23 mouse cellular contexts compared by ENCODE assay signal in genomic region chr8:79563101-79563500, GRCm38 (mm10).
A peak's percentile ranks its signal among the peaks of the same experiment; 100 is the strongest.
DNase-seq lines count a peak whose midpoint lies in the region; ATAC-seq and TF ChIP-seq lines count a peak whose summit lies in the region.
"Had no signal": no experiment of that assay in that cellular context is flagged by ENCODE, and none has a peak within 500 bp of the region (broad histone marks: within the 10 kb centered on the region; RNA-seq: fewer than 3 reads in every experiment).

No protein-coding gene starts in this region.

- H3K36me3 ChIP-seq in embryonic facial prominence, embryonic 14.5 days (ENCODE audit: control insufficient read depth, insufficient read depth, low read length): no peaks in the 10 kb centered on the region
- no peaks in the 10 kb centered on the region for H3K36me3 ChIP-seq in embryonic facial prominence, embryonic 10.5 days (replicated peaks)
- H3K36me3 ChIP-seq in heart, adult 2 months (ENCODE audit: control insufficient read depth, insufficient read depth, low read length): no peaks in the 10 kb centered on the region
- H3K36me3 ChIP-seq in heart, embryonic 11.5 days (ENCODE audit: control insufficient read depth, insufficient read depth, low read length): no peaks in the 10 kb centered on the region
- no peaks in the 10 kb centered on the region for H3K36me3 ChIP-seq in heart, embryonic 13.5 days
- no peaks in the 10 kb centered on the region for H3K36me3 ChIP-seq in heart, embryonic 16.5 days (ENCODE audit: control insufficient read depth, insufficient read depth)
- H3K36me3 ChIP-seq: embryonic facial prominence, embryonic 15.5 days had no signal

- 88% methylated on average over 6 of the region's 6 CpGs for WGBS in embryonic facial prominence, embryonic 14.5 days
- WGBS in embryonic facial prominence, embryonic 10.5 days: 86% methylated on average over 6 of the region's 6 CpGs
- 78% methylated on average over 6 of the region's 6 CpGs for WGBS in heart, adult 2 months
- 74% methylated on average over 6 of the region's 6 CpGs for WGBS in heart, embryonic 11.5 days (ENCODE audit: insufficient replicate concordance)
- WGBS in heart, embryonic 13.5 days: 73% methylated on average over 6 of the region's 6 CpGs
- 74% methylated on average over 6 of the region's 6 CpGs for WGBS in heart, embryonic 16.5 days

- no peak overlapping the region for H3K4me3 ChIP-seq in embryonic facial prominence, embryonic 14.5 days (ENCODE audit: low read depth, low read length)
- no peak overlapping the region for H3K4me3 ChIP-seq in embryonic facial prominence, embryonic 10.5 days
- no peak overlapping the region for H3K4me3 ChIP-seq in heart, adult 2 months
- no peak overlapping the region for H3K4me3 ChIP-seq in heart, embryonic 11.5 days (ENCODE audit: low read depth, low read length)
- no peak overlapping the region for H3K4me3 ChIP-seq in heart, embryonic 13.5 days
- H3K4me3 ChIP-seq in heart, embryonic 16.5 days (ENCODE audit: low read length): no peak overlapping the region
- H3K4me3 ChIP-seq: embryonic facial prominence, embryonic 15.5 days had no signal

- TF ChIP-seq EP300 in heart, adult 2 months (IDR thresholded peaks at IDR 0.05; ENCODE audit: insufficient read depth, low read depth, low read length): no peak

- TF ChIP-seq POLR2A in heart, adult 2 months (IDR thresholded peaks at IDR 0.05; ENCODE audit: insufficient read depth, low read depth, low read length): no peak

- intact Hi-C loops in heart, adult 2 months (cut with DNase I): loop anchor here (2.0 to 5.0 kb wide), 3 partner anchors 166 to 262 kb away; partner anchors contain the start of gene Smad1

- H3K27me3 ChIP-seq in embryonic facial prominence, embryonic 14.5 days (replicated peaks; ENCODE audit: control insufficient read depth, insufficient read depth, low read length): no peaks in the 10 kb centered on the region
- H3K27me3 ChIP-seq in embryonic facial prominence, embryonic 10.5 days (replicated peaks; ENCODE audit: low read depth, poor library complexity, severe bottlenecking): no peaks in the 10 kb centered on the region
- H3K27me3 ChIP-seq in heart, adult 2 months (ENCODE audit: control insufficient read depth, insufficient read depth, low read length): no peaks in the 10 kb centered on the region
- H3K27me3 ChIP-seq in heart, embryonic 11.5 days (ENCODE audit: control insufficient read depth, insufficient read depth, low read length): no peaks in the 10 kb centered on the region
- H3K27me3 ChIP-seq in heart, embryonic 13.5 days (replicated peaks): no peaks in the 10 kb centered on the region
- no peaks in the 10 kb centered on the region for H3K27me3 ChIP-seq in heart, embryonic 16.5 days (ENCODE audit: control insufficient read depth, insufficient read depth, low read length)
- H3K27me3 ChIP-seq: embryonic facial prominence, embryonic 15.5 days had no signal

- H3K9me3 ChIP-seq in embryonic facial prominence, embryonic 14.5 days (ENCODE audit: control insufficient read depth, low read length): no peaks in the 10 kb centered on the region; the same call in 1 of the 2 replicates
- no peaks in the 10 kb centered on the region for H3K9me3 ChIP-seq in embryonic facial prominence, embryonic 10.5 days
- H3K9me3 ChIP-seq in heart, embryonic 11.5 days (replicated peaks; ENCODE audit: control insufficient read depth, low read length): no peaks in the 10 kb centered on the region
- H3K9me3 ChIP-seq in heart, embryonic 13.5 days: no peaks in the 10 kb centered on the region
- no peaks in the 10 kb centered on the region; the same call in 1 of the 2 replicates for H3K9me3 ChIP-seq in heart, embryonic 16.5 days (replicated peaks; ENCODE audit: control insufficient read depth, low read length)
- H3K9me3 ChIP-seq: embryonic facial prominence, embryonic 15.5 days had no signal

- H3K79me2 ChIP-seq in heart, adult 2 months (replicated peaks; ENCODE audit: control insufficient read depth, insufficient read depth, low read length): no peaks in the 10 kb centered on the region

- ATAC-seq in embryonic facial prominence, embryonic 14.5 days (ENCODE audit: low read depth): no peak
- ATAC-seq in heart, embryonic 11.5 days (replicated peaks; ENCODE audit: insufficient number of reproducible peaks, low FRiP score, low TSS enrichment): no peak
- ATAC-seq in heart, embryonic 13.5 days (ENCODE audit: extremely low read depth, insufficient number of reproducible peaks, low FRiP score, low TSS enrichment): no peak
- ATAC-seq in heart, embryonic 16.5 days (replicated peaks; ENCODE audit: extremely low read depth, insufficient read depth, low FRiP score): no peak
- ATAC-seq: activated CD4-positive, CD25-positive, alpha-beta regulatory T cell, adult 4 months; forebrain, embryonic 14.5 days; forebrain, postnatal 0 days; hindbrain, postnatal 0 days; inflammation-experienced regulatory T-cells, adult 6 months; intestine, embryonic 16.5 days had no signal

- H3K27ac ChIP-seq in embryonic facial prominence, embryonic 14.5 days (replicated peaks; ENCODE audit: low read depth, low read length): 0 out of 2 replicates have a peak overlapping the region, but pooled peaks have one; percentile 82
- no peak overlapping the region for H3K27ac ChIP-seq in embryonic facial prominence, embryonic 10.5 days (replicated peaks)
- H3K27ac ChIP-seq in heart, adult 2 months: peak overlapping the region; percentile 85
- H3K27ac ChIP-seq in heart, embryonic 11.5 days (ENCODE audit: low read depth, low read length): no peak overlapping the region
- peak overlapping the region; percentile 97 for H3K27ac ChIP-seq in heart, embryonic 13.5 days (replicated peaks)
- H3K27ac ChIP-seq in heart, embryonic 16.5 days (ENCODE audit: low read length): peak overlapping the region; percentile 98
- H3K27ac ChIP-seq: embryonic facial prominence, embryonic 15.5 days; hindbrain, embryonic 14.5 days; hindbrain, postnatal 0 days had no signal

- DNase-seq in embryonic facial prominence, embryonic 14.5 days (ENCODE audit: low spot score): no peak
- DNase-seq in embryonic facial prominence, embryonic 10.5 days (ENCODE audit: low spot score): no peak
- no peak for DNase-seq in heart, adult 2 months
- no peak for DNase-seq in heart, adult 18-20 months
- no peak for DNase-seq in heart, postnatal 4 days
- DNase-seq: adrenal gland, adult 8-10 months; adrenal gland, postnatal 25 days; cerebellum, adult 11-12 months; cerebellum, adult 8-10 months; cerebellum, postnatal 36 days; forebrain, postnatal 0 days; kidney, adult 18-20 months; kidney, adult 9 months had no signal

- no peak overlapping the region for H3K9ac ChIP-seq in embryonic facial prominence, embryonic 14.5 days (ENCODE audit: low read depth, low read length)
- no peak overlapping the region for H3K9ac ChIP-seq in heart, adult 2 months (ENCODE audit: low read depth, low read length)
- no peak overlapping the region for H3K9ac ChIP-seq in heart, embryonic 11.5 days (ENCODE audit: low read depth, low read length)
- H3K9ac ChIP-seq in heart, embryonic 13.5 days: no peak overlapping the region
- no peak overlapping the region for H3K9ac ChIP-seq in heart, embryonic 16.5 days (ENCODE audit: low read length)
- H3K9ac ChIP-seq: embryonic facial prominence, embryonic 15.5 days; forebrain, postnatal 0 days; hindbrain, embryonic 14.5 days had no signal

- TF ChIP-seq CTCF in heart, adult 2 months (IDR thresholded peaks at IDR 0.05): no peak

- no peak overlapping the region for H3K4me2 ChIP-seq in embryonic facial prominence, embryonic 14.5 days (ENCODE audit: low read depth, low read length)
- H3K4me2 ChIP-seq in heart, embryonic 11.5 days: no peak overlapping the region
- H3K4me2 ChIP-seq in heart, embryonic 13.5 days: no peak overlapping the region
- no peak overlapping the region for H3K4me2 ChIP-seq in heart, embryonic 16.5 days (ENCODE audit: low read depth, low read length)
- H3K4me2 ChIP-seq: embryonic facial prominence, embryonic 15.5 days; hindbrain, embryonic 14.5 days had no signal

- H3K4me1 ChIP-seq in embryonic facial prominence, embryonic 14.5 days (ENCODE audit: control insufficient read depth, insufficient read depth, low read length): peaks cover 9% of the 10 kb centered on the region
- H3K4me1 ChIP-seq in embryonic facial prominence, embryonic 10.5 days: peaks cover 7% of the 10 kb centered on the region
- peaks cover 5% of the 10 kb centered on the region for H3K4me1 ChIP-seq in heart, adult 2 months (ENCODE audit: control insufficient read depth, insufficient read depth, low read length)
- peaks cover 5% of the 10 kb centered on the region; the same call in 1 of the 2 replicates for H3K4me1 ChIP-seq in heart, embryonic 11.5 days (ENCODE audit: control insufficient read depth, insufficient read depth, low read length)
- peaks cover 25% of the 10 kb centered on the region for H3K4me1 ChIP-seq in heart, embryonic 13.5 days
- peaks cover 14% of the 10 kb centered on the region for H3K4me1 ChIP-seq in heart, embryonic 16.5 days (ENCODE audit: control insufficient read depth, insufficient read depth, low read length)

Comparison
In these comparisons a context has a peak if more than half of its experiments do, and no peak if none do; other contexts are left out.
1. H3K27ac ChIP-seq: peak in embryonic facial prominence, embryonic 14.5 days (single experiment), heart, adult 2 months (single experiment), heart, embryonic 13.5 days (single experiment) and heart, embryonic 16.5 days (single experiment); none in embryonic facial prominence, embryonic 10.5 days (single experiment) and heart, embryonic 11.5 days (single experiment).